Mouse (Mus musculus) embryonic facial prominence, embryonic 12.5 days (tissue): ENCODE measurements around the gene Adamts13. TPM values are rescaled to one million over a fixed set of nuclear protein-coding genes. Genes with fewer than 3 reads are reported as not detected.

Experiments used
- ATAC-seq: fragments of 200-750 bp; cut with Nextera tagmentation; 2 replicates; pipeline ENCODE4 v1.8.0; 2017; ENCODE audit not compliant: insufficient number of reproducible peaks, insufficient read depth, low FRiP score, low TSS enrichment
- H3K27ac ChIP-seq: fragments of 300-500 bp; sonication (generic); 2 replicates; pipeline ENCODE4 v1.5.1; 2016; ENCODE audit warnings: mild to moderate bottlenecking
- H3K27me3 ChIP-seq: fragments of 300-500 bp; sonication (generic); 2 replicates; pipeline ENCODE4 v1.6.1; 2016; ENCODE audit warnings: mild to moderate bottlenecking, moderate library complexity
- H3K36me3 ChIP-seq: fragments of 300-500 bp; sonication (generic); 2 replicates; pipeline ENCODE4 v1.6.1; 2016; ENCODE audit warnings: mild to moderate bottlenecking
- H3K4me1 ChIP-seq: fragments of 300-500 bp; sonication (generic); 2 replicates; pipeline ENCODE4 v1.6.1; 2016
- H3K4me2 ChIP-seq: fragments of 300-500 bp; sonication (generic); replicated peaks from 2 replicates; pipeline ENCODE4 v1.6.1; 2016; ENCODE audit warnings: mild to moderate bottlenecking, moderate library complexity
- H3K4me3 ChIP-seq: fragments of 300-500 bp; sonication (generic); 2 replicates; pipeline ENCODE4 v1.5.1; 2016; ENCODE audit warnings: mild to moderate bottlenecking
- H3K9ac ChIP-seq: fragments of 300-500 bp; sonication (generic); 2 replicates; pipeline ENCODE4 v1.6.1; 2016; ENCODE audit warnings: mild to moderate bottlenecking, moderate library complexity
- H3K9me3 ChIP-seq: fragments of 300-500 bp; sonication (generic); 2 replicates; pipeline ENCODE4 v1.6.1; 2016; ENCODE audit warnings: mild to moderate bottlenecking, moderate library complexity
- WGBS: fragments of 180-500 bp; shearing (Covaris S2); methylation state at CpG from one replicate; pipeline ENCODE4 v1.1.7; 2016; 5-methylcytosine and 5-hydroxymethylcytosine counted together
- polyA plus RNA-seq: library from polyadenylated mRNA; unstranded; fragments of >200 nt; fragmentation: Nextera tagmentation; extraction: Ambion mirVana; gene quantifications from 2 replicates; pipeline ENCODE4 v1.2.1, GENCODE M21; 2016

The Adamts13 gene
- polyA plus RNA-seq, 1 experiment from 2014 or later, result not detected

DNA sequence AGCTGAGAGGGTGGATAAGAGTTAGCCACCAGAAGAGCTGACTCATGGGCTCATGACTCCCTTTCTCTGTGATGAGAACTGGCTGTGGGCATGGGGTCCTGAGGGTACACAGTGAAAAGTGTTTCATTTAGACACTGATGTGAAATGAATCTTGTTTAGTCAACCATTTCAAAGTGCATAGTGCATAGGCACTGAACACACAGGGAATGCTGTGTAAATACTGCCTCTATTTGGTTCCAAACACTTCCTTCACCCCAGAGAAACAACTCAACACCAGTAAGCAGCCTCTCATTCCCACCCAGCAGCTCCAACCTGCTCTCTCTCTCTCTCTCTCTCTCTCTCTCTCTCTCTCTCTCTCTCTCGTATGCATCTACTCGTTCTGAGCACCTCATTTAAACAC lies 11.0 kb downstream of the Adamts13 start:
- WGBS, result 62% methylated on average over 2 of the region's 2 CpGs
- Histone ChIP-seq H3K9ac (no peak overlapping the region), H3K27ac (no peak overlapping the region), H3K4me1 (no peaks in the 10 kb centered on the region), H3K36me3 (no peaks in the 10 kb centered on the region), H3K9me3 (no peaks in the 10 kb centered on the region), H3K4me2 (no peak overlapping the region), H3K27me3 (no peaks in the 10 kb centered on the region), H3K4me3 (no peak overlapping the region)
- ATAC-seq, result no peak

DNA sequence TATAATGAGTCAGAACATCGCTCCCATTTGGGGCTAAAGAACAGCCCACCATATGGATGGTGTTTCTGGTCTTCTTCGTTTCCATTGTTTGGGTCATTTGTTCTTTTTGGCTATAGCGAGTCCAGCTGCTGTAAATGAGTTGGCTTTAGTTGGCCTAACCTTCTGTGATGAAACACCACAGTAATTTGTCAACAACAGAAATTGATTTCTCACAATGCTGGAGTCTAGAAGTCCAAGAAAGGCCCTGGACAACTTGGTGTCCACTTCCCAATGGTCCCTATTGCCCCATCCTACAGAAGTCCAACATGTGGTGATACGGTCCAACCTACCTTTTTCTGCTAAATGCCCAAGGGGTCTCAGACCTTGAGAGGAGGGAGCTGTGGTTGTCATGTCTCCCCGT lies 11.4 kb downstream of the Adamts13 start:
- H3K9me3 ChIP-seq, result no peaks in the 10 kb centered on the region
- H3K4me3 ChIP-seq, result no peak overlapping the region
- H3K27ac ChIP-seq, result no peak overlapping the region
- H3K4me2 ChIP-seq, result no peak overlapping the region
- WGBS, result 85% methylated on average over 5 of the region's 5 CpGs
- H3K27me3 ChIP-seq, result no peaks in the 10 kb centered on the region
- no peaks in the 10 kb centered on the region for H3K36me3 ChIP-seq
- no peak overlapping the region for H3K9ac ChIP-seq
- H3K4me1 ChIP-seq, result no peaks in the 10 kb centered on the region
- no peak for ATAC-seq

DNA sequence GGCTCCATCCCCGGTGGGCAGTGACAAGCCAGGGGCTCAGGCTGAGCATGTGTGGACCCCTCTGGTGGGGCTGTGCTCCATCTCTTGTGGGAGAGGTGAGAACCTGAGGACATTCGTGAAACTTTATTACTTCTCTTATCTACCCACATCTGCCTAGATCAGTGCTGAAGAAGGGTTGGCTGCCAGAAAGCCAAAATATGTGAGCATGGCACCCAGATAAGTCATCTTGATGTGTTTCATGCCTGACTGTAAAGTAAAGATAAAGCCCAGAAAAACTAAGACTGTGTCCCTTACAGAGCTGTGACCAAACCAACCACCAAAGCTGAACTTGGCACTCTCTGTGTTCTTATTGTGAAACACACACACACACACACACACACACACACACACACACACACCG lies 20.7 kb downstream of the Adamts13 start:
- ATAC-seq, result no peak
- Histone ChIP-seq H3K36me3 (no peaks in the 10 kb centered on the region), H3K27ac (no peak overlapping the region), H3K4me2 (no peak overlapping the region), H3K27me3 (no peaks in the 10 kb centered on the region), H3K9ac (no peak overlapping the region), H3K9me3 (no peaks in the 10 kb centered on the region), H3K4me1 (no peaks in the 10 kb centered on the region), H3K4me3 (no peak overlapping the region)
- WGBS, result 74% methylated on average over 3 of the region's 3 CpGs

DNA sequence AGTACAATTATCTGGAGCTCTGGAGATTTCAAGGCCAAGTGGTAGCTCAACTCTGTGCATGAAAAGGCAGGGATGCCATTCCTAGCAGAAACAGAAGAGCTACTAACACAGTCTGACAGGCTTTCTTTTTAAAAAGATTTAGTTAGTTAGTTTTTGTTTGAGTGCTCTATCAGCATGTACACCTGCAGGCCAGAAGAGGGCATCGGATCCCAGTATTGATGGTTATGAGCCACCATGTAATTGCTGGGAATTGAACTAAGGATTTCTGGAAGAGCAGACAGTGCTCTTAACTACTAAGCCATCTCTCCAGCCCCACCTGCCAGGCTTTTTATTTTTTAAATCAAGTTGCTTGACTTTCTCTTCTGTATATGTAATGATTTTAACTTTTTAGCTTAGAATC lies 24.3 kb downstream of the Adamts13 start:
- H3K4me1 ChIP-seq, result no peaks in the 10 kb centered on the region
- H3K9ac ChIP-seq, result no peak overlapping the region
- 89% methylated on average over 1 of the region's 1 CpGs for WGBS
- ATAC-seq, result no peak
- no peaks in the 10 kb centered on the region for H3K36me3 ChIP-seq
- no peak overlapping the region for H3K4me3 ChIP-seq
- no peaks in the 10 kb centered on the region for H3K27me3 ChIP-seq
- no peak overlapping the region for H3K4me2 ChIP-seq
- no peak overlapping the region for H3K27ac ChIP-seq
- H3K9me3 ChIP-seq, result no peaks in the 10 kb centered on the region

DNA sequence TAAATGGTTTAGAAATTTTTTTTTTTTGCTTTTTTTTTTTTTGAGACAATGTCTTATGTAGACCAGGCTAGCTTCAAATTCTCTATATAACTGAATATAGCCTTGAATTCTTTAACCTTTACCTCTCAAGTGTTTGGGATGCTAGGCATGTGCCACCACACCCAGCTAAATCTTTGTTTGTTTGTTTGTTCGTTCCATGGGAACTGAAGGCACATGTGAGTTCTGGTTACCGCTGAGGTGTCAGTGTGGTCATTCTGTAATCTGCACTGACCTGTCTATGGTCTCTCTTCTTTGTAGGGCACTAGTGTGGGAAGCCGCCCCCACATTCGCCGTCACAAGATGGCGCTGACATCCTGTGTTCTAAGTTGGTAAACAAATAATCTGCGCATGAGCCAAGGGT lies 24.8 kb downstream of the Adamts13 start:
- Histone ChIP-seq H3K4me2 (no peak overlapping the region), H3K36me3 (no peaks in the 10 kb centered on the region), H3K9me3 (no peaks in the 10 kb centered on the region), H3K4me3 (no peak overlapping the region), H3K27me3 (no peaks in the 10 kb centered on the region), H3K27ac (no peak overlapping the region), H3K9ac (no peak overlapping the region), H3K4me1 (no peaks in the 10 kb centered on the region)
- no peak for ATAC-seq
- WGBS, result 91% methylated on average over 7 of the region's 7 CpGs

DNA sequence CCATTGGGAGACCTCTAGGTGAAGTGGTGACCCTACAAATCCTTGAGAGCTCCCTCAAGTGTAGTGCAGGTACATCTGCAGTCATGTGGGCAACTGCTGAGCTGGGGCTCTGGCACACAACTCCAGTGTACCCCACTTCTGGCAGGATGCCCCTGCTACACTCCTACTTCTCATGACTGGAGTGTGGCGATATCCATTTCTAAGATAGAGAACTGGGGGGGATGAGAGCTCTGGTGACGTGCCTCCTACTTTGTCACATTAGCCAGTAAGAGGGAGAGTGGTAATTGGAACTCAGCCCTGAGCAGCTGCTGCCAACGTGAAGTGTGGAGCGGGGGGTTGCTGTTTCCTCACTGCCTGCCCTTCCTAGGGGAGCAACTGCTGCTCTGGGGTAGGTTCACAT lies 33.0 kb downstream of the Adamts13 start:
- Histone ChIP-seq H3K27me3 (no peaks in the 10 kb centered on the region), H3K9ac (no peak overlapping the region), H3K9me3 (no peaks in the 10 kb centered on the region), H3K27ac (no peak overlapping the region), H3K4me2 (no peak overlapping the region), H3K4me3 (no peak overlapping the region), H3K4me1 (peaks cover 15% of the 10 kb centered on the region), H3K36me3 (no peaks in the 10 kb centered on the region)
- 74% methylated on average over 4 of the region's 4 CpGs for WGBS
- ATAC-seq, result no peak

DNA sequence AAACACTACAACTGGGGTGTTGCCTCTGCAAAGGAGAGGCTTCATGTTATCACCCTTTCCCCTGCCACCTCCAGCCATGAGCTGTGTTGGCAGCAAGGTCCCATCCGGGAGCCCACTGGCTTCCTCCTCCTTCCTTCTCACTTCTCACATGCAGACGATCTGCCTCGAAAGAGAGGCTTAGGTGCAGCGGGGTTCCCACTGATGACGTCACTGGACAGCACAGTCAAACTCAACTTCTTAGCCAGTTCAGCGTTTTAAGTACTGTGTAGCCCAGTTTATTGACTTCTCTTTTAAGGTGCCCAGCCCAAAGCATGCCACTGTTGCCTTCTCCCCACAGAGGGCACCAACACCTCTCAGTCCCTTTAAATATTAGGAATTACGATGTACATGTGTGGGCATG lies 34.5 kb downstream of the Adamts13 start:
- 69% methylated on average over 7 of the region's 7 CpGs for WGBS
- H3K9me3 ChIP-seq, result no peaks in the 10 kb centered on the region
- H3K36me3 ChIP-seq, result no peaks in the 10 kb centered on the region
- H3K27ac ChIP-seq, result no peak overlapping the region
- no peaks in the 10 kb centered on the region for H3K27me3 ChIP-seq
- H3K4me3 ChIP-seq, result no peak overlapping the region
- no peak overlapping the region for H3K9ac ChIP-seq
- no peak overlapping the region for H3K4me2 ChIP-seq
- H3K4me1 ChIP-seq, result peaks cover 21% of the 10 kb centered on the region
- no peak for ATAC-seq

DNA sequence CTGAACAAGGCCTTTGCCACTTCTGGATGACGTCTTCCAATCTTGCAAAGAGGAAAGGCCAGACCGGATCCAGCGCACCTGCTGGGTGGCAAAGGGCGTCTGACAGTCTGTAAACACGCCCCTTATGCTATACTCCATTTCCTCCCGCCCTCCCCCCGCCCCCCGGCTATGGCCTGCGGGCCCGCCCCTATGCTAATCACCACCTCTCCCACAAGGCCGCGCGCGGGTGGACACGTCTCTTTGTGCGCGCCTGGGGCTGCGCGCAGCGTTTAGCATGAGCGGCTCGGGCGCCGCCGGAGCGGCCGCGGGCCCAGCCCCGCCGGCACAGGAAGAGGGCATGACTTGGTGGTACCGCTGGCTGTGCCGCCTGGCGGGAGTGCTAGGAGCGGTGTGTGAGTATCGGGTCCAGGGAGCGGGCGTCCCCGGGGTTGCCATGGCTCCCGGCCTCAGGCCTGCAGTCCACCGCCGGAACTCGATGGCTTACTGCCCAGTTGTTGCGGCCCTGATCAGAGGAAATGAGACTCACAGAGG lies 36.6 kb downstream of the Adamts13 start, which contains the start of gene Cacfd1:
Cacfd1 (plus strand) TSS at position 213 of the 531 bp plus-strand sequence.
- WGBS, result under 1% methylated on average over 41 of the region's 43 CpGs
- peak within 1 kb of the TSS; percentile 81 for H3K4me2 ChIP-seq

DNA sequence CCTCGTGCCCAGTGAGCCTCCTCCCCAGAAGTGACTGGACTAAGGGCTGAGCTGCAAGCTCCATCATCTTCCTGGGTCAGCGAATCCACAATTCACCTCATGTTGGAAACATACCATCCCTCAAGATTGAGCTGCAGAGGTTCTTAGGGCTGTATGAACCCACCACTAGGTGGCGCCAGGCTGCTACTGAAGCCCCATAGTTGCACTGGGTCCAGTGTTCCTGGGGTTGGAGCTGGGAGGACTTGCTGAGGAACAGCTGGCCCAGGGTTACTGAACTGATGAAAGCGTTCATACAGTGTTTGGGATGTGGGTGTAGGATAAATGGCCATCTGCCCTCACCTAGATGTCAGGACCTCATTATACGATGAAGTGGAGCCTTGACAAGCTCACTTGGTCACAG lies 44.6 kb downstream of the Adamts13 start:
- 56% methylated on average over 5 of the region's 5 CpGs for WGBS
- Histone ChIP-seq H3K9ac (no peak overlapping the region), H3K9me3 (no peaks in the 10 kb centered on the region), H3K4me3 (no peak overlapping the region), H3K36me3 (peaks cover 68% of the 10 kb centered on the region), H3K4me1 (no peaks in the 10 kb centered on the region), H3K27ac (no peak overlapping the region), H3K4me2 (no peak overlapping the region), H3K27me3 (no peaks in the 10 kb centered on the region)
- ATAC-seq, result no peak

More for the DNA sequence above, 36.6 kb downstream of the Adamts13 start, which contains the start of gene Cacfd1:
- no peaks in the 10 kb centered on the region for H3K27me3 ChIP-seq
- peaks cover 15% of the 10 kb centered on the region for H3K36me3 ChIP-seq
- H3K9me3 ChIP-seq, result no peaks in the 10 kb centered on the region
- peaks cover 21% of the 10 kb centered on the region for H3K4me1 ChIP-seq
- peak within 1 kb of the TSS; percentile 78 for H3K27ac ChIP-seq
- ATAC-seq, result peak; percentile 91
- peak within 1 kb of the TSS; percentile 91 for H3K9ac ChIP-seq
- peak within 1 kb of the TSS; percentile 82 for H3K4me3 ChIP-seq

DNA sequence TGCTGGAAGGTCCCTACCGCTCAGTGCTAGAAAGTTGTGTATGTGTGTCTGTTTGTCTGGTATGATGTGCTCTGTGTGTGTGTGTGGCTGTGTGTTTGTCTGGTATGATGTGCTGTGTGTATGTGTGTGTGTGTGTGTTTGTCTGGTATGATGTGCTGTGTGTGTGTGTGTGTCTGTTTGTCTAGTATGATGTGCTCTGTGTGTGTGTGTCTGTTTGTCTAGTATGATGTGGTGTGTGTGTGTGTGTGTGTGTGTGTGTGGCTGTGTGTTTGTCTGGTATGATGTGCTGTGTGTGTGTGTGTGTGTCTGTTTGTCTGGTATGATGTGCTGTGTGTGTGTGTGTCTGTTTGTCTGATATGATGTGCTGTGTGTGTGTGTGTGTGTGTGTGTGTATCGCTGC lies 46.3 kb downstream of the Adamts13 start:
- H3K27ac ChIP-seq, result no peak overlapping the region
- H3K4me1 ChIP-seq, result no peaks in the 10 kb centered on the region
- H3K27me3 ChIP-seq, result no peaks in the 10 kb centered on the region
- H3K9me3 ChIP-seq, result no peaks in the 10 kb centered on the region
- peaks cover 55% of the 10 kb centered on the region for H3K36me3 ChIP-seq
- H3K9ac ChIP-seq, result no peak overlapping the region
- ATAC-seq, result no peak
- H3K4me3 ChIP-seq, result no peak overlapping the region
- H3K4me2 ChIP-seq, result no peak overlapping the region
- 94% methylated on average over 2 of the region's 2 CpGs for WGBS

DNA sequence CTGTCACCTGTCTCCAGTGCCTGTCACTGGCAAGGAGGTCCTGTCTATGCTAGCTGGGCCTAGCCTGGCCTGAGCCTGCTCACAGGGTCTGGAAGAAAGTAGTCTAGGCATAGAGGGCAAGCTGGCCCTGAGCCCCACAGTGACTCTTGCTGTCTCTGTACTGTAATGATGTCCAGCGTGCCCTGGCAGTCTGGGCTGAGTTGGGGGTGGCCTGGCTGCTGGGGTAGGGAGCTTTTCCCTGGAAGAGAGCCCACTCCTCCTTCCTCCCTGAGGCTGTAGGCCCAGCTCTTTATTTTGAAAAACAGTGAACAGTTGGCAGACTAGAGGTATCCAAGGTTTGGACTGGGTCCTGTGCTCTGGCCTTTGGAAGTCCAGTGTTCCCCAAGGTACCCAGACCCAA lies 47.9 kb downstream of the Adamts13 start:
- Histone ChIP-seq H3K9me3 (no peaks in the 10 kb centered on the region), H3K9ac (no peak overlapping the region), H3K27me3 (no peaks in the 10 kb centered on the region), H3K4me2 (no peak overlapping the region), H3K27ac (no peak overlapping the region), H3K36me3 (peaks cover 40% of the 10 kb centered on the region), H3K4me1 (no peaks in the 10 kb centered on the region), H3K4me3 (no peak overlapping the region)
- ATAC-seq, result no peak
- WGBS, result 82% methylated on average over 1 of the region's 1 CpGs

DNA sequence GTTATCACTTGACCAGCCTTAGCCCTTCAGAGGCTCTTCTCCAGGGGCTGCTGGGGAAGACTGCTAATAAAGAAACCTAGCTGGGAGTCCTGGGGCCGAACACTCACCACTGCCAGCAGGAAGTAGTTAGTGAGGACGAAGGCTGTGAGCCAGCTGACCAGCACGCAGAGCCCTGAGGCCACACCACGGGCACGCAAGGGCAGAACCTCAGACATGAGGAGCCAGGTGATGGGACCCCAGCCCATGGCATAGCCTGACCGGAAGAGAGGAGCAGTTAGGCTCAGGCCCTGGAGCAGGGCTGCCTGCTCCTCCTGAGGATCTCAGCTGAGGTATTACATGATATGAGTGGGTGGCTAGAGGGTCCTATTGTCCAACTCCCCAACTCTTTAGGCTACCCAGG lies 49.4 kb downstream of the Adamts13 start:
- H3K9me3 ChIP-seq, result no peaks in the 10 kb centered on the region
- H3K4me1 ChIP-seq, result peaks cover 1% of the 10 kb centered on the region; the same call in 1 of the 2 replicates
- H3K4me2 ChIP-seq, result no peak overlapping the region
- no peak overlapping the region for H3K27ac ChIP-seq
- H3K36me3 ChIP-seq, result peaks cover 27% of the 10 kb centered on the region
- H3K27me3 ChIP-seq, result no peaks in the 10 kb centered on the region
- 67% methylated on average over 6 of the region's 6 CpGs for WGBS
- no peak for ATAC-seq
- no peak overlapping the region for H3K4me3 ChIP-seq
- no peak overlapping the region for H3K9ac ChIP-seq

DNA sequence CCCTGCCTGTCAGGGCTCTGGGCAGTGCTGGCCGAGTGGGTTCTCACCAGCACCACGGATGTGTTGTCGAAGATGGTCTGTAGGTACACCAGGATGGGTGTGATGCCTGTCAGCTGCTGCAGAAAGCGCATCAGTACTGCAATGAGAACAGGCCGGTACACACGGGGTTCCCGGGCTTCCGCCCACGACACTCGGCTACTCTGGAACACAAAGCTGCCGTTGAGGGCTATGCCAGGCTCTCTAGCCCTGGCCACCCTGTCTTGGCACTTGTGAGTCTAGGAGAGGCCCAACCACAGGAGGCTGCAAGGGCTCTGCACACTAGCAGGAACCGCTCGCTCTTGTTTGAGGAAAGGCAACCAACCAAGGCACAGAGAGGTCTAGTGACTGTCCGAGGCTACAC lies 50.9 kb downstream of the Adamts13 start:
- peaks cover 8% of the 10 kb centered on the region for H3K4me1 ChIP-seq

More for the DNA sequence above, 50.9 kb downstream of the Adamts13 start:
- no peak for ATAC-seq
- no peak overlapping the region for H3K27ac ChIP-seq
- no peaks in the 10 kb centered on the region for H3K9me3 ChIP-seq
- H3K27me3 ChIP-seq, result peaks cover 6% of the 10 kb centered on the region; the same call in 1 of the 2 replicates
- H3K4me3 ChIP-seq, result no peak overlapping the region
- no peak overlapping the region for H3K4me2 ChIP-seq
- WGBS, result 88% methylated on average over 14 of the region's 14 CpGs
- H3K9ac ChIP-seq, result no peak overlapping the region
- peaks cover 12% of the 10 kb centered on the region for H3K36me3 ChIP-seq
